Mouse (Mus musculus) splenic B cell, adult 2 months (primary cell): ENCODE measurements around the gene Wasl.

ENCODE experiments used
- DNase-seq: peaks from one replicate; pipeline ENCODE4 v3.0.0-alpha.2; 2011; ENCODE audit warnings: low read depth, low spot score
- H3K27me3 ChIP-seq: 2 replicates; pipeline ENCODE4 v1.6.1; 2012; ENCODE audit warnings: mild to moderate bottlenecking, low read length, moderate library complexity, mixed read lengths; ENCODE audit not compliant: control insufficient read depth, poor library complexity, insufficient read depth, severe bottlenecking
- H3K36me3 ChIP-seq: 2 replicates; pipeline ENCODE4 v1.6.1; 2012; ENCODE audit warnings: mild to moderate bottlenecking, low read length, moderate library complexity, mixed read lengths; ENCODE audit not compliant: control insufficient read depth, poor library complexity, insufficient read depth, severe bottlenecking

Gene Wasl

DNA sequence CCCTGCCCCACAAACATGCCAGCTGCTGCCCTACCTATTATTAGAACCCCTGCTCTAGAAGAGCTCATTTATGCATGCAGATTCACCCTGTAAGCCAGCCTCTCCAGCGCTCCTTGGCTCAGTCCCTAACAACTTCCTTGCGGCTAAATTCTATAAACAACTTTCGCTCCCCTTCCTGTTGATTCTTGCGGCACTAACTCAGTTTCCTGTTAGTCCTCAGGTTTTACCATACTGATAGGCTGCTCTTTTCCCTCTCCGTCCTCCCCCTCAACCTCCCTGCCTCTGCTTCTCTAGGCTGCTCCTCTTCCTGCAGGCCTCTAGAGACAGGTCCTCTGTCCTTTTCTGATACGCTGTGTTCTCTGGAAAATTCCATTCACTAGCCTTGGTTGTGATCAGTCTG, 93.7 kb downstream of the Wasl start:
- H3K27me3 ChIP-seq, result no peaks in the 10 kb centered on the region
- DNase-seq, result no peak
- H3K36me3 ChIP-seq, result no peaks in the 10 kb centered on the region

DNA sequence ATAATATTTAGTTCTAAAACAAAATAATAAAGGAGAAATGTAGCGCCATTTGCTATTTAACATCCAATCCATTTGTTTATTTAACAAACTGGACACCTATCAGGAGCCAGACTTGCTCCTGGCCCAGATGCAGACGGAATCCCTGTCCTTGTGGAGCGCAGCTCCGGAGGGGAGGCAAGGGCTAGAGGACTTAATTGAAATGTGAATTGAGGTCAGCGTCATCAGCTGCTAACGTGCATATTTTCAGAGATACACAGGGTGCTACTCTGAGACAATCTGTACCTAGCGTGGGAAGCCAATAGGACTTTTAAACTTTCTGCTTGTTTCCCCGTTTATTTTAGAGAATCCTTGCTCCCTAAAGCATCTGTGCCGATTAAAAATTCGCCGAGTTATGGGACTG, 94.5 kb downstream of the Wasl start:
- Histone ChIP-seq H3K36me3 (no peaks in the 10 kb centered on the region), H3K27me3 (no peaks in the 10 kb centered on the region)
- no peak for DNase-seq

DNA sequence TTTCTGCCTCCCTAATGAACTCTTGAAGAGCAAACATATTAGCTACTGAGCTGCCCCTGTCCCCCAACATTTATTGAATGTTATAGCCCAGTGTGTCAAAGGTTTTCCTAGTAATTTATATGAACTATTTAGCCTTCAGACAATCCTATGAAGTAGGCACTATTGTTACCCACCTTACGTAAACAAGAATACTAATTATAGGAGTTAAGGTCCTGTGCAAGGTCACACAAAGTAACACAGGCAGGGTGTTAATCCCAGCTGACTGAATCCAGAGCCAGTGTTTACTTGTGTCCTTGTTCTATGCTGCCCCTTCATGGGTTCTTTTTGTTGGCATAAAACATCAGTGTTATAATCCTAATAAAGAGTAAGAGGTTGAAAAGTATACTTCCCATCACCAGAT, 95.1 kb downstream of the Wasl start:
- Histone ChIP-seq H3K36me3 (no peaks in the 10 kb centered on the region), H3K27me3 (no peaks in the 10 kb centered on the region)
- no peak for DNase-seq

DNA sequence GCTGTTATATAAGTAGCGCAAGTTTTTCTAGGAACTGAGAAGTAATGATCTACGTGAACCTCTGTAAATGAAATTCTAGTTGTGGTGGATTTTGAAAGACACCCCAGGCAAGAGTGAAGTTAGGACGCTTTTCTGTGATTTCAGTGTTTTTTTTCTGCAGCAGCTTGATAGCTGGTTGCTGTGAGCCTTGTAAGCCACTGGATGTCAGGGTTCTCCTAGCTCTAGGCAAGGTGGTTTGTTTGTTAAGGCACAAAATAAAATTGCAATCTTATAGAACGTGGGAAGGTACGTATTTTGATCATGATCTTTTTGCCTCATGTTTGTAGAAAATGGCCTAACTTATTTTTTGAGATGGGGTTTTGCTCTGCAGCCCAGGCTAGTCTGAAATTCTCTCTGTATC, 95.8 kb downstream of the Wasl start:
- no peak for DNase-seq
- Histone ChIP-seq H3K36me3 (no peaks in the 10 kb centered on the region), H3K27me3 (no peaks in the 10 kb centered on the region)

DNA sequence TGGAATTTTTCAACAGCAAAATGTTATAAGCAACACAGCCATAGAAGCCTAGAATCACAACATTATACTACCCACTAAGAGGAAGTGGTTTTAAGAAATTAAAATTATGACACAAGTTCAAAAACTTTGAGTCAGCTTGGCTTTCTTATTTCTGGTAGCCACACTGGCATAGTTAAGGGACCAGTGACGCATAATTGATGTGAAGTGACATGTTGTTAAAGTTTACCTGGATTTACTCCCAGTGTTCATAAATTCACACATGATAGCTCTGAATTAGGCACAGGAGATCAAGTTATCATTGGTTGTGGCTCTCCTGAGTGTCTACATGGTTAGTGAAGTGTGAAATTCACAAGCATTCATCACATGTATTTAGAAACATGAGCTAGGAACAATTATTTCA, 99.9 kb downstream of the Wasl start:
- H3K27me3 ChIP-seq, result no peaks in the 10 kb centered on the region
- no peaks in the 10 kb centered on the region for H3K36me3 ChIP-seq
- no peak for DNase-seq

DNA sequence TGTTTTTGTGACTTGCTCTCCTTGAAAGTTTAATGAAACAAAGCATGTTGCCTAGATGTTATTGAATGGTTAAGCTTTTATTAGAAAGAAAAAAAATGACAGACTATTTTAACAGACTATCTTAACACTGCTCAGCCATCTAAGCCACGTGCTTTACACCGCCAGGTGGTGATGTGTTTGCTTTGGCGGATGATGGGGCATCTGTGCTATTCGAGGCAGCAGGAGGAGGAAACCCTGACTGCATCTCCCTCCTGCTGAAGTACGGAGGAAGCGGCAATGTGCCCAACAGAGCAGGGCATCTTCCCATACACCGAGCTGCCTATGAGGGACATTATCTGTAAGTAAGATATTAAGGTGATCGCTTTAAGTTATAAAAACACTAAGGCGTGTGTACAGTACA, 100.7 kb downstream of the Wasl start:
- no peaks in the 10 kb centered on the region for H3K36me3 ChIP-seq
- no peaks in the 10 kb centered on the region for H3K27me3 ChIP-seq
- no peak for DNase-seq
